Mouse (Mus musculus): ENCODE results near the gene Olfr318.

DNA sequence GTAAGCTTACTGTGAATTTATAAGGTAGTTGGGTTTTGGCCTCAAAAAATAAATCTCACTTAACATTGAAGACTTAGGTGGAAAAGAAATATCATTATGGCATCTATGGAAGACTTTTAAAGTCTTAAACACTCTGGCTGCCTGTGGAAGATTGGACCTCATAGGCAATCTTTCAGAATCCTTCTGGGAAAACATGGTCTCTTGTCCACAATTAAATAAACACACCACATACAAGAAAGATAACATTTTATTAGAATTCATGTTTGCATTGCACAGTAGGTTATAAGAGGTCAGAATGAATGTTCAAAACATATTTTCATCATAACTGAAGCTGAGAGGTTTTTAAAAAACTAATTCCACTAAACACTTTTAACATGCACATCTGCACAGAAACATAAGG is at the start of gene Olfr318:
- TF ChIP-seq CTCF (IDR thresholded peaks at IDR 0.05; ENCODE audit: borderline replicate concordance, insufficient read depth, low read length) (no peak), POLR2A (IDR thresholded peaks at IDR 0.05; ENCODE audit: low read depth, low read length) (no peak)

All from embryonic fibroblast, embryonic 13.5 days (primary cell).